Mouse (Mus musculus) cerebellum, adult 2 months (tissue): ENCODE data around the gene Fbxl20.

Source experiments
- CTCF ChIP-seq: fragments of 200-500 bp; IDR thresholded peaks from 2 replicates; pipeline ENCODE4 v1.5.1; 2011; ENCODE audit warnings: low read depth, mild to moderate bottlenecking, control low read depth, low read length, moderate library complexity, borderline replicate concordance; ENCODE audit not compliant: insufficient read depth
- POLR2A ChIP-seq: fragments of 200-500 bp; IDR thresholded peaks from 2 replicates; pipeline ENCODE4 v1.6.1; 2011; ENCODE audit warnings: low read length, control low read depth, borderline replicate concordance; ENCODE audit not compliant: insufficient read depth

GRCm38 (mm10) chr11:98145856-98146255, 4.3 kb downstream of the Fbxl20 start:
- TF ChIP-seq CTCF: no peak
- TF ChIP-seq POLR2A: no peak
